Mouse (Mus musculus): ENCODE results near the gene Cluh. TPM values are rescaled to one million over a fixed set of nuclear protein-coding genes. Genes with fewer than 3 reads are reported as not detected.
A peak's percentile ranks its signal among the peaks of the same experiment; 100 is the strongest.

Gene Cluh
- 38.7 and 47.0 TPM in 2 replicates for polyA plus RNA-seq (2014; fragmentation: Nextera tagmentation; extraction: Ambion mirVana)

GRCm38 (mm10) chr11:74649095-74649646, at the start of gene Cluh:
Gene Cluh (plus strand): TSS chr11:74649495.
- H3K4me2 ChIP-seq (ENCODE audit: low read length), result peak within 1 kb of the TSS; percentile 58
- H3K9me3 ChIP-seq (ENCODE audit: control insufficient read depth, low read length), result no peaks in the 10 kb centered on the region
- H3K4me3 ChIP-seq (ENCODE audit: low read depth, low read length), result peak within 1 kb of the TSS; percentile 87
- under 1% methylated on average over 58 of the region's 58 CpGs for WGBS
- ATAC-seq (replicated peaks; ENCODE audit: low FRiP score, low TSS enrichment, low read depth), result peak; percentile 93
- peak within 1 kb of the TSS; percentile 89 for H3K9ac ChIP-seq (ENCODE audit: low read length)
- peak; percentile 96 for DNase-seq (ENCODE audit: low spot score)
- H3K27me3 ChIP-seq (replicated peaks; ENCODE audit: control insufficient read depth, insufficient read depth, low read length), result no peaks in the 10 kb centered on the region
- H3K27ac ChIP-seq (ENCODE audit: low read depth), result peak within 1 kb of the TSS; percentile 80
- 0 out of 2 replicates have a peak, but pooled peaks cover 4% of the 10 kb centered on the region for H3K36me3 ChIP-seq (ENCODE audit: control insufficient read depth, insufficient read depth, low read length)
- H3K4me1 ChIP-seq (replicated peaks; ENCODE audit: control insufficient read depth, insufficient read depth, low read length), result peaks cover 22% of the 10 kb centered on the region

GRCm38 (mm10) chr11:74602286-74602685, 47.0 kb upstream of the Cluh start:
- Histone ChIP-seq H3K4me3 (ENCODE audit: low read depth, low read length) (no peak overlapping the region), H3K9ac (ENCODE audit: low read length) (no peak overlapping the region), H3K4me2 (ENCODE audit: low read length) (no peak overlapping the region), H3K4me1 (replicated peaks; ENCODE audit: control insufficient read depth, insufficient read depth, low read length) (no peaks in the 10 kb centered on the region), H3K27ac (ENCODE audit: low read depth) (no peak overlapping the region), H3K9me3 (ENCODE audit: control insufficient read depth, low read length) (no peaks in the 10 kb centered on the region), H3K27me3 (replicated peaks; ENCODE audit: control insufficient read depth, insufficient read depth, low read length) (no peaks in the 10 kb centered on the region), H3K36me3 (ENCODE audit: control insufficient read depth, insufficient read depth, low read length) (no peaks in the 10 kb centered on the region)
- DNase-seq (ENCODE audit: low spot score) (no peak), ATAC-seq (replicated peaks; ENCODE audit: low FRiP score, low TSS enrichment, low read depth) (no peak)
- 91% methylated on average over 1 of the region's 1 CpGs for WGBS

- Histone ChIP-seq H3K9ac (ENCODE audit: low read length) (no peak overlapping the region), H3K4me2 (ENCODE audit: low read length) (peak overlapping the region; percentile 51), H3K36me3 (ENCODE audit: control insufficient read depth, insufficient read depth, low read length) (no peaks in the 10 kb centered on the region), H3K9me3 (ENCODE audit: control insufficient read depth, low read length) (no peaks in the 10 kb centered on the region), H3K27ac (ENCODE audit: low read depth) (no peak overlapping the region), H3K4me3 (ENCODE audit: low read depth, low read length) (no peak overlapping the region), H3K4me1 (replicated peaks; ENCODE audit: control insufficient read depth, insufficient read depth, low read length) (peaks cover 5% of the 10 kb centered on the region; the same call in 1 of the 2 replicates), H3K27me3 (replicated peaks; ENCODE audit: control insufficient read depth, insufficient read depth, low read length) (peaks cover 34% of the 10 kb centered on the region)
- WGBS, result 25% methylated on average over 5 of the region's 5 CpGs
- no peak for DNase-seq (ENCODE audit: low spot score)
- ATAC-seq (replicated peaks; ENCODE audit: low FRiP score, low TSS enrichment, low read depth), result no peak
These were observed 39.2 kb upstream of the Cluh start for GRCm38 (mm10) chr11:74610068-74610467.

GRCm38 (mm10) chr11:74610545-74611176, 38.6 kb upstream of the Cluh start, which contains the start of gene Rap1gap2:
Gene Rap1gap2 (minus strand): TSS chr11:74610915.
- ATAC-seq (replicated peaks; ENCODE audit: low FRiP score, low TSS enrichment, low read depth), result 0 out of 2 replicates have a peak, but pooled peaks have one; percentile 27
- DNase-seq (ENCODE audit: low spot score), result peak; percentile 56

GRCm38 (mm10) chr11:74611437-74611836, 37.9 kb upstream of the Cluh start:
- DNase-seq (ENCODE audit: low spot score) (no peak), ATAC-seq (replicated peaks; ENCODE audit: low FRiP score, low TSS enrichment, low read depth) (no peak)
- WGBS, result 7% methylated on average over 7 of the region's 7 CpGs
- H3K4me3 ChIP-seq (ENCODE audit: low read depth, low read length), result no peak overlapping the region
- H3K4me2 ChIP-seq (ENCODE audit: low read length), result peak overlapping the region; percentile 51; the same call in 1 of the 2 replicates
- no peak overlapping the region for H3K9ac ChIP-seq (ENCODE audit: low read length)
- peaks cover 34% of the 10 kb centered on the region for H3K27me3 ChIP-seq (replicated peaks; ENCODE audit: control insufficient read depth, insufficient read depth, low read length)
- no peak overlapping the region for H3K27ac ChIP-seq (ENCODE audit: low read depth)
- H3K4me1 ChIP-seq (replicated peaks; ENCODE audit: control insufficient read depth, insufficient read depth, low read length), result peaks cover 5% of the 10 kb centered on the region; the same call in 1 of the 2 replicates
- no peaks in the 10 kb centered on the region for H3K36me3 ChIP-seq (ENCODE audit: control insufficient read depth, insufficient read depth, low read length)
- no peaks in the 10 kb centered on the region for H3K9me3 ChIP-seq (ENCODE audit: control insufficient read depth, low read length)

More at GRCm38 (mm10) chr11:74610545-74611176, 38.6 kb upstream of the Cluh start, which contains the start of gene Rap1gap2:
- Histone ChIP-seq H3K36me3 (ENCODE audit: control insufficient read depth, insufficient read depth, low read length) (no peaks in the 10 kb centered on the region), H3K27me3 (replicated peaks; ENCODE audit: control insufficient read depth, insufficient read depth, low read length) (peaks cover 34% of the 10 kb centered on the region), H3K9ac (ENCODE audit: low read length) (0 out of 2 replicates have a peak within 1 kb of the TSS, but pooled peaks have one; percentile 13), H3K27ac (ENCODE audit: low read depth) (no peak within 1 kb of the TSS), H3K4me3 (ENCODE audit: low read depth, low read length) (peak within 1 kb of the TSS; percentile 29), H3K4me2 (ENCODE audit: low read length) (peak within 1 kb of the TSS; percentile 51), H3K9me3 (ENCODE audit: control insufficient read depth, low read length) (no peaks in the 10 kb centered on the region), H3K4me1 (replicated peaks; ENCODE audit: control insufficient read depth, insufficient read depth, low read length) (peaks cover 5% of the 10 kb centered on the region; the same call in 1 of the 2 replicates)
- WGBS, result 2% methylated on average over 33 of the region's 50 CpGs

GRCm38 (mm10) chr11:74613428-74613827, 35.9 kb upstream of the Cluh start:
- WGBS, result 60% methylated on average over 4 of the region's 4 CpGs
- Histone ChIP-seq H3K4me1 (replicated peaks; ENCODE audit: control insufficient read depth, insufficient read depth, low read length) (peaks cover 5% of the 10 kb centered on the region; the same call in 1 of the 2 replicates), H3K9ac (ENCODE audit: low read length) (no peak overlapping the region), H3K36me3 (ENCODE audit: control insufficient read depth, insufficient read depth, low read length) (no peaks in the 10 kb centered on the region), H3K27ac (ENCODE audit: low read depth) (no peak overlapping the region), H3K27me3 (replicated peaks; ENCODE audit: control insufficient read depth, insufficient read depth, low read length) (peaks cover 40% of the 10 kb centered on the region), H3K4me3 (ENCODE audit: low read depth, low read length) (no peak overlapping the region), H3K9me3 (ENCODE audit: control insufficient read depth, low read length) (no peaks in the 10 kb centered on the region), H3K4me2 (ENCODE audit: low read length) (no peak overlapping the region)
- DNase-seq (ENCODE audit: low spot score) (no peak), ATAC-seq (replicated peaks; ENCODE audit: low FRiP score, low TSS enrichment, low read depth) (no peak)

GRCm38 (mm10) chr11:74615571-74615970, 33.7 kb upstream of the Cluh start:
- Histone ChIP-seq H3K9me3 (ENCODE audit: control insufficient read depth, low read length) (no peaks in the 10 kb centered on the region), H3K4me2 (ENCODE audit: low read length) (no peak overlapping the region), H3K4me1 (replicated peaks; ENCODE audit: control insufficient read depth, insufficient read depth, low read length) (peaks cover 5% of the 10 kb centered on the region; the same call in 1 of the 2 replicates), H3K36me3 (ENCODE audit: control insufficient read depth, insufficient read depth, low read length) (no peaks in the 10 kb centered on the region), H3K27me3 (replicated peaks; ENCODE audit: control insufficient read depth, insufficient read depth, low read length) (peaks cover 39% of the 10 kb centered on the region), H3K27ac (ENCODE audit: low read depth) (no peak overlapping the region), H3K4me3 (ENCODE audit: low read depth, low read length) (no peak overlapping the region), H3K9ac (ENCODE audit: low read length) (no peak overlapping the region)
- ATAC-seq (replicated peaks; ENCODE audit: low FRiP score, low TSS enrichment, low read depth) (no peak), DNase-seq (ENCODE audit: low spot score) (no peak)
- WGBS, result 54% methylated on average over 5 of the region's 5 CpGs

GRCm38 (mm10) chr11:74619201-74619955, 29.9 kb upstream of the Cluh start, which contains the start of gene Ccdc92b:
Gene Ccdc92b (plus strand): TSS chr11:74619605.
- H3K4me1 ChIP-seq (replicated peaks; ENCODE audit: control insufficient read depth, insufficient read depth, low read length), result no peaks in the 10 kb centered on the region; the same call in 1 of the 2 replicates
- no peak within 1 kb of the TSS for H3K27ac ChIP-seq (ENCODE audit: low read depth)
- no peaks in the 10 kb centered on the region for H3K9me3 ChIP-seq (ENCODE audit: control insufficient read depth, low read length)
- peaks cover 33% of the 10 kb centered on the region for H3K27me3 ChIP-seq (replicated peaks; ENCODE audit: control insufficient read depth, insufficient read depth, low read length)
- under 1% methylated on average over 51 of the region's 63 CpGs for WGBS
- H3K36me3 ChIP-seq (ENCODE audit: control insufficient read depth, insufficient read depth, low read length), result no peaks in the 10 kb centered on the region
- H3K9ac ChIP-seq (ENCODE audit: low read length), result no peak within 1 kb of the TSS
- peak within 1 kb of the TSS; percentile 49 for H3K4me2 ChIP-seq (ENCODE audit: low read length)
- DNase-seq (ENCODE audit: low spot score), result peak; percentile 96
- peak within 1 kb of the TSS; percentile 28 for H3K4me3 ChIP-seq (ENCODE audit: low read depth, low read length)
- peak; percentile 86 for ATAC-seq (replicated peaks; ENCODE audit: low FRiP score, low TSS enrichment, low read depth)
